Mouse (Mus musculus) thymus, postnatal 25 days (tissue): Measurements from ENCODE around the gene 2410015M20Rik.
"Not testable (repeated sequence)": the region's sequence is repeated elsewhere in the genome, so short reads cannot be mapped to it uniquely, and the experiment has no call there.

Experiments
- DNase-seq: peaks from one replicate; pipeline ENCODE4 v3.0.0; 2022

Gene 2410015M20Rik

GRCm38 (mm10) chr17:56612565-56612939, 3.0 kb upstream of the 2410015M20Rik start:
- not testable (repeated sequence) for DNase-seq

GRCm38 (mm10) chr17:56611861-56612564, 2.4 kb upstream of the 2410015M20Rik start:
- DNase-seq, result no peak

- DNase-seq, result no peak
Measured at GRCm38 (mm10) chr17:56611323-56611722, 1.8 kb upstream of the 2410015M20Rik start.

- DNase-seq, result no peak
Measured at GRCm38 (mm10) chr17:56608699-56609098, 872 bp downstream of the 2410015M20Rik start.

- no peak for DNase-seq
Measured at GRCm38 (mm10) chr17:56607521-56608062, 2.0 kb downstream of the 2410015M20Rik start.

GRCm38 (mm10) chr17:56605431-56605830, 4.1 kb downstream of the 2410015M20Rik start:
- no peak for DNase-seq

GRCm38 (mm10) chr17:56604422-56604821, 5.1 kb downstream of the 2410015M20Rik start:
- DNase-seq, result no peak

GRCm38 (mm10) chr17:56604070-56604380, 5.5 kb downstream of the 2410015M20Rik start:
- DNase-seq, result no peak

GRCm38 (mm10) chr17:56603186-56604069, 6.1 kb downstream of the 2410015M20Rik start:
- DNase-seq, result no peak

- DNase-seq, result no peak
Measured at GRCm38 (mm10) chr17:56593527-56594271, 15.9 kb downstream of the 2410015M20Rik start.

GRCm38 (mm10) chr17:56592553-56592952, 17.0 kb downstream of the 2410015M20Rik start:
- no peak for DNase-seq

- no peak for DNase-seq
Measured at GRCm38 (mm10) chr17:56588921-56589320, 20.6 kb downstream of the 2410015M20Rik start.

GRCm38 (mm10) chr17:56587773-56588172, 21.8 kb downstream of the 2410015M20Rik start:
- DNase-seq, result no peak

GRCm38 (mm10) chr17:56585171-56585821, 24.3 kb downstream of the 2410015M20Rik start:
- no peak for DNase-seq

GRCm38 (mm10) chr17:56584257-56585130, 25.1 kb downstream of the 2410015M20Rik start, which contains the start of the genes Safb2 and Safb:
Gene Safb2 (minus strand): TSS chr17:56584585.
Gene Safb (plus strand): TSS chr17:56584825.
- DNase-seq, result peak; percentile 99

GRCm38 (mm10) chr17:56583611-56584256, 25.8 kb downstream of the 2410015M20Rik start:
- no peak for DNase-seq

GRCm38 (mm10) chr17:56583071-56583470, 26.5 kb downstream of the 2410015M20Rik start:
- DNase-seq, result no peak

- DNase-seq, result no peak
Measured at GRCm38 (mm10) chr17:56572939-56573338, 36.6 kb downstream of the 2410015M20Rik start.

GRCm38 (mm10) chr17:56572154-56572553, 37.4 kb downstream of the 2410015M20Rik start:
- DNase-seq, result no peak

GRCm38 (mm10) chr17:56570287-56570686, 39.3 kb downstream of the 2410015M20Rik start:
- no peak for DNase-seq

- DNase-seq, result no peak
Measured at GRCm38 (mm10) chr17:56567370-56567769, 42.2 kb downstream of the 2410015M20Rik start.
